ENCODE assay signal across 9 mouse cellular contexts in the genomic region with DNA sequence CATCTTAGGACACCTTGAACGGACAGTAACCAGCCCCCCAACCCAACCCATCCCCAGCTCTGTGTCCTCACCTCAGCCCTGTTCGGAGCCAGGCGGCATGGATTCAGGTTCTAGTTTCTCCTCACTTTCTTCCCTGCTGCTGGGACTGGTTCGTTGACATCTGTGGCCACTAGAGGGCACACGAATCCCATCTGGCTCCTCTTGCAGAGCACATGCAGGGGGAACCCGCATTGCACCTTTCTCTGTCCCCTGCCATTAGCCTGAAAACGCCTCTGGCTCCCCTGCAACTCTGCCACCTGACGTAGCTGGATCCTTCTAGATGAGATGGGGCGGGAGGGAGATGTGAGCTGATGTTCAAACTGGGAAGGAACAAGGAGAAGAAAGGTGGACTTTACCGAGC. TPM values are rescaled to one million over a fixed set of nuclear protein-coding genes. Genes with fewer than 3 reads are reported as not detected.
DNase-seq lines count a peak whose midpoint lies in the region; ATAC-seq and TF ChIP-seq lines count a peak whose summit lies in the region.
"Had no signal": no experiment of that assay in that cellular context is flagged by ENCODE, and none has a peak within 500 bp of the region (broad histone marks: within the 10 kb centered on the region; RNA-seq: fewer than 3 reads in every experiment).

No protein-coding gene starts in this region.

- no peak overlapping the region; the same call in 1 of the 2 replicates for H3K9ac ChIP-seq in hindbrain, embryonic 11.5 days (ENCODE audit: low read depth, low read length)
- no peak overlapping the region for H3K9ac ChIP-seq in lung, postnatal 0 days (replicated peaks; ENCODE audit: low read depth)

- no peak overlapping the region for H3K4me3 ChIP-seq in hindbrain, embryonic 11.5 days (ENCODE audit: low read depth, low read length)
- H3K4me3 ChIP-seq in lung, postnatal 0 days (ENCODE audit: low read depth, low read length), result peak overlapping the region; percentile 3; the same call in 1 of the 2 replicates
- H3K4me3 ChIP-seq: myocyte had no signal

- H3K4me2 ChIP-seq in hindbrain, embryonic 11.5 days (replicated peaks; ENCODE audit: low read depth, low read length), result no peak overlapping the region; the same call in 1 of the 2 replicates
- H3K4me2 ChIP-seq in lung, postnatal 0 days (replicated peaks; ENCODE audit: low read depth, low read length), result peak overlapping the region; percentile 41

- 8% methylated on average over 10 of the region's 10 CpGs for WGBS in hindbrain, embryonic 11.5 days
- WGBS in lung, postnatal 0 days, result 5% methylated on average over 10 of the region's 10 CpGs

- H3K27me3 ChIP-seq in hindbrain, embryonic 11.5 days (ENCODE audit: control insufficient read depth, insufficient read depth, low read length), result no peaks in the 10 kb centered on the region; the same call in 1 of the 2 replicates
- no peaks in the 10 kb centered on the region for H3K27me3 ChIP-seq in lung, postnatal 0 days (replicated peaks; ENCODE audit: insufficient read depth, low read length)

- peak; percentile 72 for DNase-seq in MN1 (ENCODE audit: low spot score)
- DNase-seq in cerebellum, adult 9-10 months, result peak; percentile 91
- peak; percentile 56 to 77 for DNase-seq in frontal cortex, postnatal 10 days (ENCODE audit: low spot score in 2 of 2)
- peak; percentile 81 for DNase-seq in hindbrain, embryonic 11.5 days (ENCODE audit: low spot score)
- DNase-seq in layer of hippocampus, adult 9-11 months, result peak; percentile 67
- peak; percentile 75 for DNase-seq in lung, postnatal 0 days (ENCODE audit: low spot score)
- DNase-seq in retina, adult 2 months (ENCODE audit: low read depth, low spot score), result peak; percentile 39
- peak; percentile 90 for DNase-seq in thymus, postnatal 25 days

- peak; percentile 94 for TF ChIP-seq CTCF in lung, postnatal 0 days (IDR thresholded peaks at IDR 0.05)

- no peak for ATAC-seq in hindbrain, embryonic 11.5 days (ENCODE audit: low FRiP score)
- ATAC-seq in lung, postnatal 0 days, result peak; percentile 71

- no peaks in the 10 kb centered on the region for H3K36me3 ChIP-seq in hindbrain, embryonic 11.5 days (ENCODE audit: control insufficient read depth, insufficient read depth, low read length)
- no peaks in the 10 kb centered on the region for H3K36me3 ChIP-seq in lung, postnatal 0 days (ENCODE audit: insufficient read depth, low read length)

- no peak for TF ChIP-seq EP300 in lung, postnatal 0 days (IDR thresholded peaks at IDR 0.05)

- H3K4me1 ChIP-seq in hindbrain, embryonic 11.5 days (replicated peaks; ENCODE audit: control insufficient read depth, insufficient read depth, low read length), result peaks cover 3% of the 10 kb centered on the region; the same call in 1 of the 2 replicates
- no peaks in the 10 kb centered on the region; the same call in 1 of the 2 replicates for H3K4me1 ChIP-seq in lung, postnatal 0 days (ENCODE audit: insufficient read depth, low read depth, low read length)

- no peak overlapping the region for H3K27ac ChIP-seq in hindbrain, embryonic 11.5 days (ENCODE audit: low read depth, low read length)
- H3K27ac ChIP-seq in lung, postnatal 0 days (ENCODE audit: low read length), result no peak overlapping the region

- no peaks in the 10 kb centered on the region for H3K9me3 ChIP-seq in hindbrain, embryonic 11.5 days (ENCODE audit: control insufficient read depth, low read length)
- H3K9me3 ChIP-seq in lung, postnatal 0 days (ENCODE audit: low read length), result no peaks in the 10 kb centered on the region

RNA-seq across cellular contexts. Expression of a gene that starts 4.2 kb away (rescaled TPM):
- 3.8 and 4.7 TPM in 2 replicates for polyA plus RNA-seq in hindbrain, embryonic 11.5 days (2014; fragmentation: Nextera tagmentation; extraction: Ambion mirVana)
- polyA plus RNA-seq in lung, postnatal 0 days (2015; fragmentation: Nextera tagmentation; extraction: Ambion mirVana), result 0.27 and 0.49 TPM in 2 replicates
- polyA plus RNA-seq: myocyte had no signal

RNA-seq across cellular contexts. Expression of a gene that starts 16.4 kb away (rescaled TPM):
- polyA plus RNA-seq in hindbrain, embryonic 11.5 days (2014; fragmentation: Nextera tagmentation; extraction: Ambion mirVana), result 0.12 and 0.14 TPM in 2 replicates
- 0.13 TPM in 2 replicates for polyA plus RNA-seq in lung, postnatal 0 days (2015; fragmentation: Nextera tagmentation; extraction: Ambion mirVana)
- polyA plus RNA-seq: myocyte had no signal

RNA-seq across cellular contexts. Expression of a gene that starts 42.8 kb away (rescaled TPM):
- 0.31 and 0.36 TPM in 2 replicates for polyA plus RNA-seq in hindbrain, embryonic 11.5 days (2014; fragmentation: Nextera tagmentation; extraction: Ambion mirVana)
- 2.1 and 3.3 TPM in 2 replicates for polyA plus RNA-seq in lung, postnatal 0 days (2015; fragmentation: Nextera tagmentation; extraction: Ambion mirVana)
- polyA plus RNA-seq: myocyte had no signal

Comparison
In these comparisons a context has a peak if more than half of its experiments do, and no peak if none do; other contexts are left out.
1. DNase-seq: peak in every context shown above with its lines; median percentile 91 in cerebellum, adult 9-10 months; 90 in thymus, postnatal 25 days; 81 in hindbrain, embryonic 11.5 days; 75 in lung, postnatal 0 days; 72 in MN1; 67 in layer of hippocampus, adult 9-11 months; 66 in frontal cortex, postnatal 10 days; 39 in retina, adult 2 months.